Mouse (Mus musculus): ENCODE results near the gene Gm10750. TPM values are rescaled to one million over a fixed set of nuclear protein-coding genes. Genes with fewer than 3 reads are reported as not detected.

Gm10750 gene
- polyA plus RNA-seq (2015; fragmentation: Illumina TruSeq; extraction: RNeasy Lipid Tissue Mini Kit (QIAGEN cat#74804); ENCODE audit: insufficient read depth, low read depth, low replicate concordance) = not detected

DNA sequence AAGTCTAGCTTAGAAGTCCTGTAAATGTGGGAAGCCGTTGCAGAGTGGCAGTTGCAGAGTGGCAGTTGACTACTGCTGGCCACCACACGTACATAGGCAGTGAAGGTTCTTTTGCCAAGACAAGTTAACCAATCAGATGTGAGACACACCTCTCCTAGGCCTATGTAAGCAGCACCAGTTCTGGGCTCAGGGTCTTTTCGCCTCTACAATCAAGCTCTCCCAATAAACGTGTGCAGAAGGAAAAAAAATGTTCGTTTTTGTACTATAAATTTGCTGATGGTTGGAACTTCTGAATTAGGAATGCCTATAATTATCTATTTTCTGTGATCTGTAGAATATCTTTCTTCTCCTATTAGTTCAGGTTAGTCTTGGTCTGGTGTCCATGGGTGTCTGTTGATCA lies at the start of gene Gm10750:
Gene Gm10750, minus strand, starts transcription at position 101 of the 400 bp plus-strand sequence.

DNA sequence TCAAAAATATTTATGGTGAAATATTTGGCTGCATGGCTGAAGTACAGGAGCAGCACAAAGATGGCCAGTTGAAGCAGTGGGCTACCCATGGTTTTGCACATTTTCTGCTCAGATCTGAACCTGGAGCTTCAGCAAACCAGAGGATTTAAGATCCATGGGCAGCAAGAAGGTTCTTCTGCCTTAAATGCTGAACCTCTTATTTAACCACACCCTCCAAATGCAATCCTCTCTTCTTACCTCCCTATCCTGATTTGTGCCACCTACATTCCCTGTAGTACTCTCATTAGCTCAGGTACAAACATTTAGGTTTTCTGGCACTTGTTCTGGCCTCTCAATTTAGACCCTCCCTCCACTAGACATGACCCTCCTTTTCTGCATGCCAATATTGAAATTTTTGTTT lies 13.9 kb downstream of the Gm10750 start, which contains the start of gene Gm1330:
Gene Gm1330, minus strand, starts transcription at position 101 of the 400 bp plus-strand sequence.

Other genes starting within 250 kb of the Gm10750 start
- not detected for gene Cst11, start 245.7 kb downstream of the Gm10750 start, polyA plus RNA-seq (2015; fragmentation: Illumina TruSeq; extraction: RNeasy Lipid Tissue Mini Kit (QIAGEN cat#74804); ENCODE audit: insufficient read depth, low read depth, low replicate concordance)
- gene 8030411F24Rik, start 235.2 kb downstream of the Gm10750 start, polyA plus RNA-seq (2015; fragmentation: Illumina TruSeq; extraction: RNeasy Lipid Tissue Mini Kit (QIAGEN cat#74804); ENCODE audit: insufficient read depth, low read depth, low replicate concordance) = not detected
- gene Cst12, start 227.9 kb downstream of the Gm10750 start, polyA plus RNA-seq (2015; fragmentation: Illumina TruSeq; extraction: RNeasy Lipid Tissue Mini Kit (QIAGEN cat#74804); ENCODE audit: insufficient read depth, low read depth, low replicate concordance) = not detected
- not detected for gene Cst8, start 218.5 kb downstream of the Gm10750 start, polyA plus RNA-seq (2015; fragmentation: Illumina TruSeq; extraction: RNeasy Lipid Tissue Mini Kit (QIAGEN cat#74804); ENCODE audit: insufficient read depth, low read depth, low replicate concordance)
- gene Cst13, start 197.2 kb downstream of the Gm10750 start, polyA plus RNA-seq (2015; fragmentation: Illumina TruSeq; extraction: RNeasy Lipid Tissue Mini Kit (QIAGEN cat#74804); ENCODE audit: insufficient read depth, low read depth, low replicate concordance) = not detected
- not detected for gene Cst9, start 182.1 kb downstream of the Gm10750 start, polyA plus RNA-seq (2015; fragmentation: Illumina TruSeq; extraction: RNeasy Lipid Tissue Mini Kit (QIAGEN cat#74804); ENCODE audit: insufficient read depth, low read depth, low replicate concordance)
- gene 9230104L09Rik, start 152.2 kb downstream of the Gm10750 start, polyA plus RNA-seq (2015; fragmentation: Illumina TruSeq; extraction: RNeasy Lipid Tissue Mini Kit (QIAGEN cat#74804); ENCODE audit: insufficient read depth, low read depth, low replicate concordance) = not detected
- 359 TPM for gene Cst3, start 141.5 kb downstream of the Gm10750 start, polyA plus RNA-seq (2015; fragmentation: Illumina TruSeq; extraction: RNeasy Lipid Tissue Mini Kit (QIAGEN cat#74804); ENCODE audit: insufficient read depth, low read depth, low replicate concordance)
- gene Gm1330, start 14.0 kb downstream of the Gm10750 start, polyA plus RNA-seq (2015; fragmentation: Illumina TruSeq; extraction: RNeasy Lipid Tissue Mini Kit (QIAGEN cat#74804); ENCODE audit: insufficient read depth, low read depth, low replicate concordance) = not detected